Mouse (Mus musculus): ENCODE data around the gene Olfr884.

The Olfr884 gene

DNA sequence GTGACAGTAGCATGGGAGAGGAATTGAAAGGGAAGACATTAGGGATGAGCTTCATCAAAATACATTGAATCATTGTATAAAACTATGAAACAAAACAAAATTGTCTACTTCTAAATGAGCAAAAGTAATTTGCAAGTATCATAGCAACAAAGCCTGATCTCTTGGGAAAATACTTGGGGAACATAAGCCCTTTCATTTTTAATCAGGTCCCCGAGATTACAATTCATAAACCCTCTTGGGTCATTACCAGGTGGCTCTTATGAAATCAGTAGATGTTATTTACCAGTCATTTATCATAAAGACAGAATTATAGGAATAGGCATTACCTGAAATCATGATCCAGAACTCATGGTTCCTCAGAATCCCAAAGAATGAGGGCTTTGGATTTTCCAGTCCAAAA, at the start of gene Olfr884:
Olfr884 (plus strand) TSS at position 301 of the 400 bp plus-strand sequence.
- no peak for DNase-seq (ENCODE audit: extremely low read depth, insufficient read length, low spot score)

DNA sequence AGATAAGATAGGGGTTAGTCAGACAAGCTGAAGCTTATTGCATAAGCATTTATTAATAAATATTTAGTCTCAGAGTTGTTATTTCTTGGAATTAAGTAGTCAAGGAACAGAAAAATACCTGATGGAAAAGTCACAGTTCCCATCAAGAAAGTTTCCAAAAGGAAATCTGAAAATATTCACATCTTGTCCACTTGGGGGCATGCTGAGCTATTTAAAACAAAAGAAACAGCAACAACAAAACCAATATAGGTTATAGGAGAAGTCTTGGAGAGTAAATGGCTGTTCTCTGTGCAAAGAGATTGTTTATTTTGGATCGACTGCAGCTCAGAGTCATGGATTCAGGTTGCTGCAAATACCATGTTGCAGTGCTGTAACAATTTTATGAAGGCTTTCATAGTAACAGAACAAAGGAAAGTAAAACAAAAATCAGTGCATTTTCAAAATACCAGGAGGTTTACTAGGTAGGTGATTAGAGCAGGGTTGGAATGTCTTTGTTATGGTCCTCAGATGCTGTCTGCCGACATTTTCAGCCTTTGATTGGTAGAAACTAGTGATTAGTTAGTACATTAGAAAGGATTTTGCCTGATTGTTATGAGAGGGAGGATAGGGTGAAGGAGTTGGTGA, 47.7 kb upstream of the Olfr884 start:
- no peak for DNase-seq (ENCODE audit: extremely low read depth, insufficient read length, low spot score)

DNA sequence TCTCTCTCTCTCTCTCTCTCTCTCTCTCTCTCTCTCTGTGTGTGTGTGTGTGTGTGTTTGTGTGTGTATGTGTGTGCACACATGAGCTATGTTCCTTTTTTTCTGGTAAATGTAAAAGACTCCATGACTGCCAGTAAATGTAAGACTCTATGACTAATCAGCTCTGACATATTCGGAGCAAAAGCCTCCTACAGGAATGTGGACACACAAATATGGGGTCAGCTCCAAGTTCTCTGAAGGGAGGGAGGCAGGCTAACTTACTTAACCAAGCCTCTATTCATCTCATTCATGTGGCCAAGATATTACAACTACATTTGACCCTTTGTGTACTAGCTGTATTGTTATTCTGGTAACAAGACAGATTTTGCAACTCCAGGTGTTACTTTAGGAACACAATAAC, 46.3 kb upstream of the Olfr884 start:
- DNase-seq (ENCODE audit: extremely low read depth, insufficient read length, low spot score): no peak

DNA sequence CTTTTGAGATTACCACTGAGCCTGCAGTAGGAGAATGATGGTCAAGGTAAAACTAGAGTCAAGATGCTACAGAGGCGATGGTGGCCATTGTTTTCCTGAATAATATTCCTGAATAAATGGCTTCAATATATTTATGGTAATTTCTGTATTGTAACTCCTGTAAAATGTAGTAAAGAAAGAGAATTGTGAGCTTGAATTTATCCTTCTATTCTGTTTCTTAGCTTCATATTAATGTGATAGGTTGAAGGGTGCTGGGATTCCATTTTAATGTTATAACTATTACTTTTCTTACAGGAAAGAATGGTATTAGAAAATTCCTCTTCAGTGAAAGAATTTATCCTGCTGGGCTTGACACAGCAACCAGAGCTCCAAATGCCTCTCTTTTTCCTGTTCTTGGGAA, 20.8 kb upstream of the Olfr884 start, which contains the start of gene Olfr883:
Olfr883 (plus strand) TSS at position 301 of the 400 bp plus-strand sequence.
- no peak for DNase-seq (ENCODE audit: extremely low read depth, insufficient read length, low spot score)

DNA sequence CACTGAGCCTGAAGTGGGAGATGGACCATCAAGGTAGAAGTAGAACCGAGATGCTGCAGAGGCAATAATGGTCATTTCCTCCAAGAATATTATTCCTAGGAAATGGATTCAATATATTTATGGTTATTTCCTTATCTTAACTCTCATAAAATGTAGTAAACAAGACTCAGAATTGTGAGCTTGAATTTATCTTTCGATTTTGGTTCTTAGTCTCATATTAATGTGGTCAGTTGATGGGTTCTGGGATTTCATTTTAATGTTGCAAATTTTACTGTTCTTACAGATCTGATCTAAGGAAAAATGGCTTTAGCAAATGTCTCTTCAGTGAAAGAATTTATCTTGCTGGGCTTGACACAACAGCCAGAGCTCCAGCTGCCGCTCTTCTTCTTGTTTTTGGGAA, 14.7 kb downstream of the Olfr884 start, which contains the start of gene Olfr885:
Olfr885 (plus strand) TSS at position 301 of the 400 bp plus-strand sequence.
- DNase-seq (ENCODE audit: extremely low read depth, insufficient read length, low spot score): no peak

DNA sequence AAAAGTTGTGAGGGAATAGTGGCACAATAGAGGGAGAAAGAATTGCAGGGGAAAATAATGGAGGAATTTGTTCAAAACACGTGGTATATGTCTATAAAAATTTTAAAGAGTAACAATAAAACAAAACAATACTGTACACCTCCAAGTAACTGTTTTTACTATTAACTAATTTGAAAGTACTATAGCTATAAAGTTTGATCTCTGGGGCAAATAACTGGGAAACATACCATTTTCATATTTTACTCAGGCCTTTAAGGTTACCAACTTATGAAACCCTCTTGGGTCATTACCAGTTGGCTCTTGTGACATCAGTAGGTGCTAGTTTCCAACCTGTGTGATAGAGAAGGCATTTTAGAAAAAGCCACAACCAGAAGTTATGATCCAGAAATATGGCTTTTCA, 37.4 kb downstream of the Olfr884 start, which contains the start of gene Olfr887:
Olfr887 (plus strand) TSS at position 301 of the 400 bp plus-strand sequence.
- DNase-seq (ENCODE audit: extremely low read depth, insufficient read length, low spot score): no peak
